Mouse (Mus musculus) C2C12 (cell line): ENCODE results near the gene Cttnbp2. TPM values are rescaled to one million over a fixed set of nuclear protein-coding genes. Genes with fewer than 3 reads are reported as not detected.

Experiments used
- H3K27me3 ChIP-seq: one replicate; pipeline ENCODE4 v1.6.1; 2011; ENCODE audit not compliant: control insufficient read depth, insufficient read depth, insufficient read length
- H3K36me3 ChIP-seq: one replicate; pipeline ENCODE4 v1.6.1; 2011; ENCODE audit not compliant: control insufficient read depth, insufficient read depth
- H3K4me3 ChIP-seq: one replicate; pipeline ENCODE4 v1.5.1; 2011; ENCODE audit warnings: mild to moderate bottlenecking, control low read depth; ENCODE audit not compliant: poor library complexity, insufficient read depth, severe bottlenecking
- H3K79me2 ChIP-seq: one replicate; pipeline ENCODE4 v1.6.1; 2011; ENCODE audit not compliant: control insufficient read depth, insufficient read depth
- H3K79me3 ChIP-seq: one replicate; pipeline ENCODE4 v1.6.1; 2011; ENCODE audit warnings: low read depth, control low read depth
- H3ac ChIP-seq: one replicate; pipeline ENCODE3; 2011; ENCODE audit warnings: low read depth; ENCODE audit not compliant: control insufficient read depth, insufficient read length
- CEBPB ChIP-seq: IDR thresholded peaks from one replicate; pipeline ENCODE4 v1.6.1; 2011; ENCODE audit warnings: low read depth, mild to moderate bottlenecking, control low read depth, moderate library complexity
- CTCF ChIP-seq: IDR thresholded peaks from one replicate; pipeline ENCODE4 v1.5.1; 2011; ENCODE audit not compliant: control insufficient read depth, insufficient read depth, insufficient read length
- FOSL1 ChIP-seq: IDR thresholded peaks from one replicate; pipeline ENCODE4 v1.8.0; 2011; ENCODE audit warnings: mild to moderate bottlenecking, low read length; ENCODE audit not compliant: poor library complexity, insufficient read depth, severe bottlenecking
- MAX ChIP-seq: IDR thresholded peaks from one replicate; pipeline ENCODE4 v1.6.1; 2011; ENCODE audit warnings: mild to moderate bottlenecking, control low read depth
- MYOD1 ChIP-seq: IDR thresholded peaks from one replicate; pipeline ENCODE4 v1.6.1; 2011; ENCODE audit warnings: low read depth; ENCODE audit not compliant: control insufficient read depth, insufficient read length
- MYOG ChIP-seq: IDR thresholded peaks from one replicate; pipeline ENCODE4 v1.6.1; 2011; ENCODE audit not compliant: control insufficient read depth, insufficient read length; ENCODE audit errors: extremely low read depth
- USF1 ChIP-seq: IDR thresholded peaks from one replicate; pipeline ENCODE4 v1.6.1; 2011; ENCODE audit warnings: low read depth, mild to moderate bottlenecking, control low read depth, moderate library complexity
- microRNA-seq: library from miRNA; unstranded; fragments of <30 nt; microRNA quantifications from one replicate; pipeline ENCODE4, GENCODE M21; 2019; ENCODE audit warnings: borderline microRNAs expressed
- polyA plus RNA-seq: library from polyadenylated mRNA; unstranded; fragments of >200 nt; fragmentation: generic; extraction: Trizol; gene quantifications from one replicate; pipeline ENCODE4 v1.2.1, GENCODE M21; 2012; ENCODE audit warnings: missing spikeins

Gene Cttnbp2
- polyA plus RNA-seq, 1 experiment, result not detected

- H3K79me2 ChIP-seq, result no peaks in the 10 kb centered on the region
- no peaks in the 10 kb centered on the region for H3K36me3 ChIP-seq
- H3K4me3 ChIP-seq, result no peak overlapping the region
- H3K27me3 ChIP-seq, result no peaks in the 10 kb centered on the region
- TF ChIP-seq CEBPB (no peak), CTCF (no peak), MYOD1 (no peak), USF1 (no peak), MYOG (no peak), FOSL1 (no peak)
- H3ac ChIP-seq, result no peak overlapping the region
- H3K79me3 ChIP-seq, result no peaks in the 10 kb centered on the region
Observed at GRCm38 (mm10) chr6:18338307-18338706, 176.3 kb downstream of the Cttnbp2 start.

- H3K79me2 ChIP-seq, result no peaks in the 10 kb centered on the region
- H3K27me3 ChIP-seq, result no peaks in the 10 kb centered on the region
- no peak overlapping the region for H3K4me3 ChIP-seq
- no peaks in the 10 kb centered on the region for H3K36me3 ChIP-seq
- no peak for TF ChIP-seq MAX
- no peak for TF ChIP-seq MYOG
- TF ChIP-seq CTCF, result no peak
- TF ChIP-seq CEBPB, result no peak
- H3K79me3 ChIP-seq, result no peaks in the 10 kb centered on the region
- H3ac ChIP-seq, result no peak overlapping the region
Observed at GRCm38 (mm10) chr6:18335393-18335792, 179.2 kb downstream of the Cttnbp2 start.

GRCm38 (mm10) chr6:18322950-18323349, 191.7 kb downstream of the Cttnbp2 start:
- no peak overlapping the region for H3ac ChIP-seq
- H3K36me3 ChIP-seq, result no peaks in the 10 kb centered on the region
- no peak overlapping the region for H3K4me3 ChIP-seq
- no peaks in the 10 kb centered on the region for H3K79me2 ChIP-seq
- TF ChIP-seq CTCF (no peak), MYOD1 (no peak), FOSL1 (no peak), MAX (no peak), USF1 (no peak), CEBPB (no peak), MYOG (no peak)
- H3K27me3 ChIP-seq, result no peaks in the 10 kb centered on the region
- H3K79me3 ChIP-seq, result no peaks in the 10 kb centered on the region

Small RNA genes within 50 kb of the gene (microRNA-seq; reads per million reads assigned to microRNA genes)
- gene Gm26233, result not detected
